ENCODE assay signal across 19 mouse cellular contexts in the genomic region with DNA sequence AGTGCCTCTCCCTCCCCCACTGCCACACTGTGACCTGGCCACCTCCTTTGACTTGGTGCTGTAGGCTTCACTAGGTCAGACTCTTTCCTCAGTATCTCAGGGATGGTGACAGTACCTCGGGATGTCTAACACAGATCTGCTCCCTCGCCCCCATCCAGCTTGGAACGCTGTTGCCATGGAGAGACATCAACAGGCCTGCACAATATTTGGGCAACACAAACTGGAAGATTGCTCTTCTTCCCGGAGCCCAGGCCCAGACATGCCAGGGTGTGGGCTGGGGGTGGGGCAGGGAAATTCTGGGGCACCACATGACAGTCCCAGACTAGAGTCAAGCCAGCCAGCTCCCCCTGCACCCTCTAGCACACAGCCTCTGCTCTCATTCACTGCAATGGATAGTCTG.
DNase-seq lines count a peak whose midpoint lies in the region; ATAC-seq and TF ChIP-seq lines count a peak whose summit lies in the region.
"Had no signal": no experiment of that assay in that cellular context is flagged by ENCODE, and none has a peak within 500 bp of the region (broad histone marks: within the 10 kb centered on the region; RNA-seq: fewer than 3 reads in every experiment).

No protein-coding gene starts in this region.

- no peak overlapping the region for H3K4me2 ChIP-seq in lung, postnatal 0 days (replicated peaks; ENCODE audit: low read depth, low read length)
- no peak overlapping the region for H3K4me2 ChIP-seq in heart, embryonic 16.5 days (ENCODE audit: low read depth, low read length)
- no peak overlapping the region for H3K4me2 ChIP-seq in stomach, postnatal 0 days (replicated peaks; ENCODE audit: low read depth)
- H3K4me2 ChIP-seq in hindbrain, embryonic 16.5 days (ENCODE audit: low read length) = no peak overlapping the region
- H3K4me2 ChIP-seq: embryonic facial prominence, embryonic 15.5 days; hindbrain, embryonic 15.5 days; limb, embryonic 12.5 days; liver, embryonic 12.5 days; lung, embryonic 15.5 days; midbrain, embryonic 13.5 days; neural tube, embryonic 12.5 days had no signal

- H3K36me3 ChIP-seq in lung, postnatal 0 days (ENCODE audit: insufficient read depth, low read length) = no peaks in the 10 kb centered on the region
- H3K36me3 ChIP-seq in heart, adult 2 months (ENCODE audit: control insufficient read depth, insufficient read depth, low read length) = no peaks in the 10 kb centered on the region
- H3K36me3 ChIP-seq in heart, embryonic 16.5 days (ENCODE audit: control insufficient read depth, insufficient read depth) = no peaks in the 10 kb centered on the region
- H3K36me3 ChIP-seq in stomach, postnatal 0 days (ENCODE audit: control insufficient read depth, insufficient read depth, low read length) = no peaks in the 10 kb centered on the region
- no peaks in the 10 kb centered on the region for H3K36me3 ChIP-seq in thymus, adult 2 months (ENCODE audit: control insufficient read depth, insufficient read depth, low read length)
- H3K36me3 ChIP-seq in hindbrain, embryonic 16.5 days (ENCODE audit: control insufficient read depth, insufficient read depth, low read length) = no peaks in the 10 kb centered on the region
- H3K36me3 ChIP-seq: embryonic facial prominence, embryonic 15.5 days; hindbrain, embryonic 15.5 days; limb, embryonic 12.5 days; liver, embryonic 12.5 days; lung, embryonic 15.5 days; midbrain, embryonic 13.5 days; neural tube, embryonic 12.5 days had no signal

- no peak overlapping the region for H3K27ac ChIP-seq in lung, postnatal 0 days (ENCODE audit: low read length)
- peak overlapping the region; percentile 40 for H3K27ac ChIP-seq in heart, adult 2 months
- H3K27ac ChIP-seq in heart, embryonic 16.5 days (ENCODE audit: low read length) = no peak overlapping the region
- no peak overlapping the region for H3K27ac ChIP-seq in stomach, postnatal 0 days (replicated peaks)
- no peak overlapping the region for H3K27ac ChIP-seq in thymus, adult 2 months (ENCODE audit: control insufficient read depth, insufficient read depth, low read length)
- no peak overlapping the region for H3K27ac ChIP-seq in hindbrain, embryonic 16.5 days (ENCODE audit: low read depth, low read length)
- H3K27ac ChIP-seq: embryonic facial prominence, embryonic 15.5 days; hindbrain, embryonic 15.5 days; limb, embryonic 12.5 days; liver, embryonic 12.5 days; lung, embryonic 15.5 days; midbrain, embryonic 13.5 days; neural tube, embryonic 12.5 days had no signal

- TF ChIP-seq CTCF in lung, postnatal 0 days (IDR thresholded peaks at IDR 0.05) = no peak
- no peak for TF ChIP-seq CTCF in lung, adult 2 months (IDR thresholded peaks at IDR 0.05; ENCODE audit: insufficient read depth, low read length)
- no peak for TF ChIP-seq CTCF in heart, adult 2 months (IDR thresholded peaks at IDR 0.05)
- no peak for TF ChIP-seq CTCF in stomach, postnatal 0 days (IDR thresholded peaks at IDR 0.05; ENCODE audit: low read depth)
- no peak for TF ChIP-seq CTCF in thymus, adult 2 months (IDR thresholded peaks at IDR 0.05; ENCODE audit: borderline replicate concordance, control insufficient read depth, extremely low read depth, insufficient read depth, low read length, poor library complexity)

- no peaks in the 10 kb centered on the region for H3K4me1 ChIP-seq in lung, postnatal 0 days (ENCODE audit: insufficient read depth, low read depth, low read length)
- H3K4me1 ChIP-seq in lung, adult 2 months (ENCODE audit: control insufficient read depth, insufficient read depth, low read length) = no peaks in the 10 kb centered on the region
- H3K4me1 ChIP-seq in heart, adult 2 months (ENCODE audit: control insufficient read depth, insufficient read depth, low read length) = peaks cover 7% of the 10 kb centered on the region; the same call in 1 of the 2 replicates
- H3K4me1 ChIP-seq in heart, embryonic 16.5 days (ENCODE audit: control insufficient read depth, insufficient read depth, low read length) = peaks cover 17% of the 10 kb centered on the region
- no peaks in the 10 kb centered on the region for H3K4me1 ChIP-seq in stomach, postnatal 0 days (replicated peaks; ENCODE audit: control insufficient read depth, insufficient read depth)
- no peaks in the 10 kb centered on the region for H3K4me1 ChIP-seq in thymus, adult 2 months (replicated peaks; ENCODE audit: control insufficient read depth, insufficient read depth, low read length)
- no peaks in the 10 kb centered on the region for H3K4me1 ChIP-seq in hindbrain, embryonic 16.5 days (ENCODE audit: control insufficient read depth, insufficient read depth, low read depth, low read length)
- H3K4me1 ChIP-seq: hindbrain, embryonic 15.5 days; liver, embryonic 12.5 days; lung, embryonic 15.5 days; midbrain, embryonic 13.5 days; neural tube, embryonic 12.5 days had no signal

- H3K9me3 ChIP-seq in lung, postnatal 0 days (ENCODE audit: low read length) = no peaks in the 10 kb centered on the region
- H3K9me3 ChIP-seq in heart, embryonic 16.5 days (replicated peaks; ENCODE audit: control insufficient read depth, low read length) = no peaks in the 10 kb centered on the region
- H3K9me3 ChIP-seq in stomach, postnatal 0 days (ENCODE audit: control insufficient read depth, low read length) = no peaks in the 10 kb centered on the region
- no peaks in the 10 kb centered on the region for H3K9me3 ChIP-seq in hindbrain, embryonic 16.5 days (ENCODE audit: control insufficient read depth, low read length)
- H3K9me3 ChIP-seq: embryonic facial prominence, embryonic 15.5 days; hindbrain, embryonic 15.5 days; limb, embryonic 12.5 days; liver, embryonic 12.5 days; lung, embryonic 15.5 days; midbrain, embryonic 13.5 days; neural tube, embryonic 12.5 days had no signal

- no peak overlapping the region for H3K9ac ChIP-seq in lung, postnatal 0 days (replicated peaks; ENCODE audit: low read depth)
- H3K9ac ChIP-seq in heart, adult 2 months (ENCODE audit: low read depth, low read length) = no peak overlapping the region
- H3K9ac ChIP-seq in heart, embryonic 16.5 days (ENCODE audit: low read length) = no peak overlapping the region
- H3K9ac ChIP-seq in stomach, postnatal 0 days (ENCODE audit: low read length) = no peak overlapping the region
- H3K9ac ChIP-seq in hindbrain, embryonic 16.5 days (ENCODE audit: low read depth, low read length) = no peak overlapping the region
- H3K9ac ChIP-seq: embryonic facial prominence, embryonic 15.5 days; hindbrain, embryonic 15.5 days; limb, embryonic 12.5 days; liver, embryonic 12.5 days; lung, embryonic 15.5 days; midbrain, embryonic 13.5 days; neural tube, embryonic 12.5 days had no signal

- H3K4me3 ChIP-seq in lung, postnatal 0 days (ENCODE audit: low read depth, low read length) = no peak overlapping the region
- no peak overlapping the region for H3K4me3 ChIP-seq in lung, adult 2 months (replicated peaks; ENCODE audit: extremely low read depth, low read depth, low read length)
- H3K4me3 ChIP-seq in heart, adult 2 months = no peak overlapping the region
- no peak overlapping the region for H3K4me3 ChIP-seq in heart, embryonic 16.5 days (ENCODE audit: low read length)
- no peak overlapping the region for H3K4me3 ChIP-seq in stomach, postnatal 0 days (ENCODE audit: low read depth, low read length)
- no peak overlapping the region for H3K4me3 ChIP-seq in thymus, adult 2 months (ENCODE audit: control insufficient read depth, insufficient read depth, low read length)
- no peak overlapping the region for H3K4me3 ChIP-seq in hindbrain, embryonic 16.5 days (ENCODE audit: low read length)
- H3K4me3 ChIP-seq: embryonic facial prominence, embryonic 15.5 days; hindbrain, embryonic 15.5 days; limb, embryonic 12.5 days; liver, embryonic 12.5 days; lung, embryonic 15.5 days; midbrain, embryonic 13.5 days; neural tube, embryonic 12.5 days had no signal

- WGBS in lung, postnatal 0 days = 69% methylated on average over 4 of the region's 4 CpGs
- 54% methylated on average over 4 of the region's 4 CpGs for WGBS in lung, adult 2 months
- 61% methylated on average over 4 of the region's 4 CpGs for WGBS in heart, adult 2 months
- WGBS in heart, embryonic 16.5 days = 57% methylated on average over 4 of the region's 4 CpGs
- WGBS in stomach, postnatal 0 days = 62% methylated on average over 4 of the region's 4 CpGs
- 96% methylated on average over 4 of the region's 4 CpGs for WGBS in thymus, adult 2 months
- 66% methylated on average over 4 of the region's 4 CpGs for WGBS in hindbrain, embryonic 16.5 days

- no peaks in the 10 kb centered on the region for H3K27me3 ChIP-seq in lung, postnatal 0 days (replicated peaks; ENCODE audit: insufficient read depth, low read length)
- H3K27me3 ChIP-seq in heart, adult 2 months (ENCODE audit: control insufficient read depth, insufficient read depth, low read length) = no peaks in the 10 kb centered on the region
- no peaks in the 10 kb centered on the region for H3K27me3 ChIP-seq in heart, embryonic 16.5 days (ENCODE audit: control insufficient read depth, insufficient read depth, low read length)
- H3K27me3 ChIP-seq in stomach, postnatal 0 days (ENCODE audit: control insufficient read depth, insufficient read depth, low read length) = no peaks in the 10 kb centered on the region
- H3K27me3 ChIP-seq in thymus, adult 2 months (ENCODE audit: control insufficient read depth, insufficient read depth, low read length) = no peaks in the 10 kb centered on the region
- no peaks in the 10 kb centered on the region for H3K27me3 ChIP-seq in hindbrain, embryonic 16.5 days (replicated peaks; ENCODE audit: control insufficient read depth, insufficient read depth, low read length)
- H3K27me3 ChIP-seq: embryonic facial prominence, embryonic 15.5 days; hindbrain, embryonic 15.5 days; limb, embryonic 12.5 days; lung, embryonic 15.5 days; midbrain, embryonic 13.5 days; neural tube, embryonic 12.5 days had no signal

- TF ChIP-seq POLR2A in lung, adult 2 months (IDR thresholded peaks at IDR 0.05; ENCODE audit: borderline replicate concordance, extremely low read depth, low read depth, low read length) = no peak
- no peak for TF ChIP-seq POLR2A in heart, adult 2 months (IDR thresholded peaks at IDR 0.05; ENCODE audit: insufficient read depth, low read depth, low read length)
- no peak for TF ChIP-seq POLR2A in thymus, adult 2 months (IDR thresholded peaks at IDR 0.05; ENCODE audit: control insufficient read depth, extremely low read depth, insufficient read depth, low read length, poor library complexity)

- no peaks in the 10 kb centered on the region for H3K79me2 ChIP-seq in heart, adult 2 months (replicated peaks; ENCODE audit: control insufficient read depth, insufficient read depth, low read length)

- intact Hi-C loops in heart, adult 2 months (cut with DNase I) = no loop called here

- DNase-seq in lung, postnatal 0 days (ENCODE audit: low spot score) = no peak
- no peak for DNase-seq in lung, adult 2 months
- DNase-seq in heart, adult 2 months = peak; percentile 49 to 65
- no peak for DNase-seq in stomach, postnatal 0 days (ENCODE audit: low spot score)
- no peak for DNase-seq in thymus, adult 2 months
- DNase-seq: adrenal gland, adult 2 months; cerebellum, adult 8-10 months; gastrocnemius, postnatal 10 days; thymus, postnatal 4 days had no signal

- ATAC-seq in lung, postnatal 0 days = peak; percentile 26; the same call in 1 of the 2 replicates
- peak; percentile 1; the same call in 1 of the 2 replicates for ATAC-seq in heart, embryonic 16.5 days (replicated peaks; ENCODE audit: extremely low read depth, insufficient read depth, low FRiP score)
- ATAC-seq in stomach, postnatal 0 days (ENCODE audit: low FRiP score, low TSS enrichment) = peak; percentile 48
- ATAC-seq in hindbrain, embryonic 16.5 days = no peak
- ATAC-seq: intestine, embryonic 16.5 days; liver, embryonic 12.5 days; midbrain, embryonic 13.5 days had no signal

- TF ChIP-seq EP300 in lung, postnatal 0 days (IDR thresholded peaks at IDR 0.05) = no peak
- 0 out of 2 replicates have a peak, but pooled peaks have one; percentile 35 for TF ChIP-seq EP300 in heart, adult 2 months (IDR thresholded peaks at IDR 0.05; ENCODE audit: insufficient read depth, low read depth, low read length)
- TF ChIP-seq EP300 in stomach, postnatal 0 days (optimal IDR thresholded peaks at IDR 0.05) = no peak

Comparison
In these comparisons a context has a peak if more than half of its experiments do, and no peak if none do; other contexts are left out.
1. DNase-seq: peak in heart, adult 2 months (2 of 2); none in lung, postnatal 0 days (single experiment), lung, adult 2 months (single experiment), stomach, postnatal 0 days (single experiment) and thymus, adult 2 months (single experiment).